Mouse (Mus musculus): Measurements from ENCODE around the gene Cbx6. TPM values are rescaled to one million over a fixed set of nuclear protein-coding genes. Genes with fewer than 3 reads are reported as not detected.

Cbx6 gene
- 18.9 and 27.1 TPM in 2 replicates for polyA plus RNA-seq (2016; fragmentation: Nextera tagmentation; extraction: Ambion mirVana)

DNA sequence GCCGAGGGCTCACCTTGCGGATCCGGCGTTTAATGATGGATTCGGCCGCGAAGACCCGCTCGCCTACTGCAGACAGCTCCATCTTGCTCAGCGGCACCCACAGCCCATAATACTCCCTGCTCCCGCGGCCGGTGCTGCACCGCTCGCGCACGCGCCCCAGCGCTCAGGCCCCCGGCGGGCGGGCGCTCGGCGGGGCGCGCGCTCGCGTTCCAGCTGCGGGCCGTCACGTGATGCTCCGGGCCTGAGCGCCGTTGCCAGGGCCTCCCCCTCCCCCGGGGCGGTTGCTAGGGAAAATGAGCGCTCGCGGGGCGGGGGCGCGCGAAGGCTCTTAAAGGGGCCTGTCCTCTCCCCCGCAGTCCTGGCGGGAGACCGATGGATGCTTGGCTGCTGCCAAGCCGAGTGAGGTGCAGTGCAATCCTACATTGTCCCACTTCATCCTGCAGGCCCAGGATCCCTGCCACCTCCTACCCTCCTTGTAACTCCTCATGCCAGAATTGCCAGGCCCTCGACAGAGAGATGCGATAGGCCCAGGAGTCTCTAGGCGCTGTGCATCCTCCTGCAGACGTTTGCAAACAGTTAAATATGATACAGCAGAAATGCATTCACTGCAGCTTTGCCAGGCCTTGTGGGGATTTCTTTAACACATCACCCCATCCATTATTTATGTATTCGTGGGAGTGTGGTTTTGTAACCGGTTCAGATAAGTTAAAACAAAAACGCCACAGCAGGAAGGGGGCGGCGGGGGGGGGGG lies at the start of gene Cbx6, which contains the start of gene Npcd:
Gene Cbx6 (minus strand): TSS at position 559 of the 751 bp plus-strand sequence.
Gene Npcd (minus strand): TSS at position 108 of the 751 bp plus-strand sequence.
- 3% methylated on average over 58 of the region's 58 CpGs for WGBS
- H3K9me3 ChIP-seq = no peaks in the 10 kb centered on the region
- peaks cover 24% of the 10 kb centered on the region for H3K4me1 ChIP-seq
- H3K4me3 ChIP-seq = peak within 1 kb of the TSS; percentile 74
- peaks cover 6% of the 10 kb centered on the region; the same call in 1 of the 2 replicates for H3K36me3 ChIP-seq
- peak within 1 kb of the TSS; percentile 95 for H3K27ac ChIP-seq
- peak; percentile 96 for DNase-seq (ENCODE audit: low spot score)
- peaks cover 5% of the 10 kb centered on the region; the same call in 1 of the 2 replicates for H3K27me3 ChIP-seq (ENCODE audit: insufficient read depth, poor library complexity, severe bottlenecking)

DNA sequence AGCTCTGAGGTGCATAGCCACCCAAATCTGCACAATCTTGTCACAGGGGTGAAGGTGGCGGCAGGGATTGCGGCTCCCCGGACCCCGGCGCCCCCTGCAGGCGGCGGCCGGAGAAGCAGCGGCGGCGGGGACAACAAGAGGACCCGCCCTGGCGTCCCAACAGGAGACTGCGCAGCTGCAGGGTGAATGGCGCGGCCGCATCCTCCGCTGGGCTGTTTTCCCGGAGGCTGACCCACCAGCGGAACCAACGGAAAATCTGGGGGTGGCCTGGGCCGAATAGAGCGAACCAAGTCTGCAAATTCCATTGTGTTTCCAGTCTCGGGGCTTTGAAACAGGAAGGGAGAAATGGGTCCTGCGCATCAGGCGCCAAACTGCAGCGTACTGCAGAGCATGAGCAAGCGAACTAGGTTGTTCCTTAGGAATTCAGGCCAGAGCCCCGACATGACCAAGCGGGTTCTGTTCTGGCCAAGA lies 48.9 kb upstream of the Cbx6 start:
- peaks cover 18% of the 10 kb centered on the region for H3K4me1 ChIP-seq
- peak overlapping the region; percentile 88 for H3K27ac ChIP-seq
- WGBS = under 1% methylated on average over 30 of the region's 30 CpGs
- H3K9me3 ChIP-seq = no peaks in the 10 kb centered on the region
- H3K27me3 ChIP-seq (ENCODE audit: insufficient read depth, poor library complexity, severe bottlenecking) = peaks cover 7% of the 10 kb centered on the region
- no peaks in the 10 kb centered on the region for H3K36me3 ChIP-seq
- DNase-seq (ENCODE audit: low spot score) = peak; percentile 95
- H3K4me3 ChIP-seq = peak overlapping the region; percentile 65

DNA sequence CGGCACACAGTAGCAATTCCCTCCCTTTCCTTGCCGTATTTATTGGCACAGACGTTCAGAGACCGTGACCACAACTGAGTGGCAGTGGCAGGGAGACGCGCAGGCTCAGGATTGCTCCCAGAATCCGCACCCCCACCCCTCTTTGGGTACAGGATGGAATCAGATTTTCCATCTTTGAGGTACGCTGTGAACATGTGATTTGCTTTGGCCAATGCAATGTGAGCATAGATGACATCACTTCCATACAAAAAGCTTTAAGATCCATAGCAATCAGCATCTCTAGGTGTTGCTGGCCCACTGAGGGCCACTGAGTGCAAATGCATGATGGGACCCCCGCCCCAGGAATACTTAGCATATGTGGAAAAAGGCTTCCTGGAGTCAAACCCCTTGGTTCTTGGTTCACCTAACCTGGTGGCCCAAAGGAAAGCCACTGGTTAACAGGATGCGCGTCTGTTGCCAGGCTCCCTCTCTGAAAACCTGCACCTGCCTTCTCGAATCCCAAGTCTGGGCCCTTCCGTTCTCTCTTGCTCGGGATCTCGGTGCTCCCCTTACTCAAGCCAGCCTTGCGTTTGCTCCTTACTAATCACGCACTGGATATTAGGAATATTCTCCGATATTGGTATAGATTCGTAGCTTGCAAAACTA lies 48.3 kb upstream of the Cbx6 start:
- Histone ChIP-seq H3K27me3 (ENCODE audit: insufficient read depth, poor library complexity, severe bottlenecking) (peaks cover 7% of the 10 kb centered on the region), H3K9me3 (no peaks in the 10 kb centered on the region), H3K27ac (peak overlapping the region; percentile 88; the same call in 1 of the 2 replicates), H3K4me3 (peak overlapping the region; percentile 65), H3K36me3 (no peaks in the 10 kb centered on the region), H3K4me1 (peaks cover 18% of the 10 kb centered on the region)
- 27% methylated on average over 19 of the region's 19 CpGs for WGBS
- DNase-seq (ENCODE audit: low spot score) = no peak

DNA sequence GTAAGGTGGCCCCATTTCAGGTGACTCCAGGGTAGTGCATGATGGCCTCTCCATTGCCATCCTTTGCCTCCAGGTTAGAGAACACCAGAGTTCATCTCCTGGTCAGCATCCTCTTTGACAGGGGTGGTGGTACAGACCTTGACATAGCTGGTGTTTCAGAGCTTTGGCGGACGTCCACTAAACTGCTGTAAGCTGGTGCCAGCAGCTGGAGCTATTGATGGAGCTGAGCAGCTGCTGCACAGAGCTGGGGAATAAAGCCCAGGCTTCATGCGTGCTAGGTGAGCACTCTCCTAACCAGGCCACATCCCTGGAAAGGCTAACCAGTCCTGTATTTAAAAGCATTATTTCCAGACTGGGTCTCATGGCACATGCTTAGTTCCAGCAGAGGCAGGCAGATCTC lies 46.0 kb upstream of the Cbx6 start:
- Histone ChIP-seq H3K4me3 (no peak overlapping the region), H3K27me3 (ENCODE audit: insufficient read depth, poor library complexity, severe bottlenecking) (peaks cover 7% of the 10 kb centered on the region), H3K9me3 (no peaks in the 10 kb centered on the region), H3K27ac (no peak overlapping the region), H3K4me1 (peaks cover 18% of the 10 kb centered on the region), H3K36me3 (no peaks in the 10 kb centered on the region)
- no peak for DNase-seq (ENCODE audit: low spot score)
- 72% methylated on average over 3 of the region's 3 CpGs for WGBS

DNA sequence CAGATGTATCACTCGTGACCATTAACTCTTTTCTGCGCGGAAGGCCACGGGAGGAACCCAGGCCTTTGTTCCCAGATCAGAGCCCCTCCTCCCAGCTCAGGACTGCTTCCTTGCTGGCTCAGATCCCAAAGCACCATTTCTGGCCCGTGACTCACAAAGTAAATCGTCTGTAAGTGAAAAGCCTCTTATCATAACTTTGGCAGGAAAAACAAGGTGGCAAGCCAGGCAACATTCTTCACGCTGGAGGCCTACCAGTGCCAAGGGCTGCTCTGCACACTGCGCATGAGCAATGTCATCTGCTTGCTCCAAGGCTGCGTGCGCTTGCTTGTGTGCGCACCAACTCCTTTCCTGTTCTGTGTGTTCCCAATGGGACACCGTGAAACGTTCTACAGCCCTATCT lies 44.8 kb upstream of the Cbx6 start:
- peak; percentile 89 for DNase-seq (ENCODE audit: low spot score)
- Histone ChIP-seq H3K27me3 (ENCODE audit: insufficient read depth, poor library complexity, severe bottlenecking) (peaks cover 7% of the 10 kb centered on the region), H3K4me1 (peaks cover 18% of the 10 kb centered on the region), H3K4me3 (0 out of 2 replicates have a peak overlapping the region, but pooled peaks have one; percentile 12), H3K36me3 (no peaks in the 10 kb centered on the region), H3K27ac (peak overlapping the region; percentile 82), H3K9me3 (no peaks in the 10 kb centered on the region)
- 33% methylated on average over 13 of the region's 13 CpGs for WGBS

DNA sequence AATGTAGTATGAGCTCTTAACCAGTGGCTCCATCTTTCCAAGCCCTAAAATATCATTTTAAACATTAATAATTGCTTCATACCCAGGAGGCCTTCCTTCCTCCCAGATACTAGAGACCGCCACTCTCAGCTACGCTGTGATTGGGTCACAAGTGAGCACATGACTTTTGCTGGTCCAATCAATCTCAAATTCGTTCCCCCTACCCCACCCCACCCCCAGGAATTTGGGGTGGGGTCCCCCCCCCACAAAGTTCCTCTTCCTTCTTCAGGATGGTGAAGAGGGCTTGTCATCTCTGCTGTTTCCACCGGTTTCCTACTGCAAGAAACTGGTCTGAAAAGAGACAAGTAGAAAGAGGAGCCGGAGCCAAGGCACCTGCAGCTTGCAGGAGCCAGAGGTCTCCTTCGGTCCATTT lies 44.2 kb upstream of the Cbx6 start:
- peaks cover 7% of the 10 kb centered on the region for H3K27me3 ChIP-seq (ENCODE audit: insufficient read depth, poor library complexity, severe bottlenecking)
- H3K27ac ChIP-seq = peak overlapping the region; percentile 82
- H3K4me3 ChIP-seq = no peak overlapping the region
- H3K4me1 ChIP-seq = peaks cover 18% of the 10 kb centered on the region
- no peak for DNase-seq (ENCODE audit: low spot score)
- no peaks in the 10 kb centered on the region for H3K9me3 ChIP-seq
- no peaks in the 10 kb centered on the region for H3K36me3 ChIP-seq
- WGBS = 69% methylated on average over 6 of the region's 6 CpGs

DNA sequence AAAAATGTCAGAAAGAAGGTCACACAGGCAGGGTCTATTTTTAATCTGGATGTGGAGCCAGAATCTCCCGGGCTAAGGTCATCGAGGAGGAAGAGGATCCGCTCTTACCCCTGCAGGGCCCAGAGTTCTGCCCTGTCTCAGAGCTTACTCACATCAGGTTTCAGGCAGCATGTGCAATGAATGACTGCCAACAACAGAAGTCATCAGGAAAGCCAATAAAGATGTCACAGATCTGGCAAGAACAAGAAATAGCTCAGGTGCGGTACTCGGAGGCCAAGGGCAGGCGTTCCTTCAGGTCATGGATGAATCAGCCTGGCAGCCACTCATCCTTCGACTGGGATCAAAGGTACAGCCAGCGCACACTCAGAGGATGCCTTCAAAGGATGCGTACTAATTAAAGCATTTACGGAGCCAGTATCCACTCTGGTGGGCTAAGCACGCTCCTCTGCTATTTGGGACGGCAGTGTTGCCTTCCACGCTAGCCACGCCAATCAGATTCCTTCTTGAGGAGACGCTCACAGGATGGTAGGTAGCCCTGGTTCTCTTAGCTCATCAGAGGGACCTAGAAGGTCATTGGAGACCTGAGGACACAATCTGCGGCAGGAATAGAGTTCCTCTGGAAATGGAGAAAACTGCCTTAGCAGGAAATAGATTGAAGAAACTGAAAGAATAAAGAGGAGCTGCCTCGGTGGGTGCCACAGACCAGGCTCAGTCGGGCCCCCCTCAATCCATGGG lies 40.9 kb upstream of the Cbx6 start:
- Histone ChIP-seq H3K27ac (no peak overlapping the region), H3K27me3 (ENCODE audit: insufficient read depth, poor library complexity, severe bottlenecking) (no peaks in the 10 kb centered on the region), H3K36me3 (no peaks in the 10 kb centered on the region), H3K4me1 (peaks cover 13% of the 10 kb centered on the region), H3K9me3 (no peaks in the 10 kb centered on the region), H3K4me3 (no peak overlapping the region)
- 86% methylated on average over 18 of the region's 18 CpGs for WGBS
- DNase-seq (ENCODE audit: low spot score) = no peak

DNA sequence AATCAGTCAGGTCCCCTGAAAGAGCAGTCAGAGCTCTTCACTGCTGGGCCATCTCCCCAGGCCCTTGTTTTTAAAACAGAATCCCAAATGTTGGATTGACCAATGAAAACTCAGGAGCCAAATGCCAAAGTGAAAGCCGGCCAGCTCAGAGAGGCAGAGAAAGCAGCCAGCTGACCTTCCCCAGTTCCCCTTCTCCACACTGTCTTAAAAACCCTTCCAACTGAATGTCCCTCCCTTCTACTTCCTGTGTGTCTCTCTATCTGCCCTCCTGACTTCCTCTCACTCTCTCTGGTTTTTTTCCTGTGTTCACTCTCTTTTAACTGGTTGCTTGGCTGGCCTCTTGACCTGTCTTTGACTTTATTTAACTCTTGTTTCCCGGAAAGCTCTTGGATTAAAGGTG lies 39.5 kb upstream of the Cbx6 start:
- Histone ChIP-seq H3K27ac (no peak overlapping the region), H3K27me3 (ENCODE audit: insufficient read depth, poor library complexity, severe bottlenecking) (no peaks in the 10 kb centered on the region), H3K36me3 (no peaks in the 10 kb centered on the region), H3K9me3 (no peaks in the 10 kb centered on the region), H3K4me3 (no peak overlapping the region), H3K4me1 (0 out of 2 replicates have a peak, but pooled peaks cover 6% of the 10 kb centered on the region)
- 57% methylated on average over 2 of the region's 2 CpGs for WGBS
- DNase-seq (ENCODE audit: low spot score) = no peak

DNA sequence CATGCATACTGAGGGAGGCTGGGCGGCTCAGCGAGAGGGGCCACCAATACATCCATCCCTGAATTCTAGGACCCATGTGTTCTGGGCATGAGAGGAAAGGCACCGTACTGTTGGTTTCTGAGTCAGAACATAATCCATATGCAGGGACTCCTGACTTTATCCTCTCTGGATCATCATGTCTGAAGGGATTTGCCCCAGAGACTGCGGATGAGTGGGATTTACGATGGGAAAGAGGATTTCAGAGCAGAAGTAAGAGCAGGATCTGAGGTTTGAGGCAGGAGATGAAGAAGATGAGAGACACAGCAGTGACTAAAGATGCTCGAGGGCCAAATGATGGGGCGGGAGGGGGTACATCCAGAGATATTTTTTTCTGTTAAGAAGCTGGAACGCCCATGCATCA lies 39.1 kb upstream of the Cbx6 start:
- 90% methylated on average over 8 of the region's 8 CpGs for WGBS
- H3K27me3 ChIP-seq (ENCODE audit: insufficient read depth, poor library complexity, severe bottlenecking) = no peaks in the 10 kb centered on the region
- 0 out of 2 replicates have a peak, but pooled peaks cover 1% of the 10 kb centered on the region for H3K4me1 ChIP-seq
- H3K9me3 ChIP-seq = no peaks in the 10 kb centered on the region
- no peak overlapping the region for H3K27ac ChIP-seq
- no peak overlapping the region for H3K4me3 ChIP-seq
- H3K36me3 ChIP-seq = no peaks in the 10 kb centered on the region
- no peak for DNase-seq (ENCODE audit: low spot score)

DNA sequence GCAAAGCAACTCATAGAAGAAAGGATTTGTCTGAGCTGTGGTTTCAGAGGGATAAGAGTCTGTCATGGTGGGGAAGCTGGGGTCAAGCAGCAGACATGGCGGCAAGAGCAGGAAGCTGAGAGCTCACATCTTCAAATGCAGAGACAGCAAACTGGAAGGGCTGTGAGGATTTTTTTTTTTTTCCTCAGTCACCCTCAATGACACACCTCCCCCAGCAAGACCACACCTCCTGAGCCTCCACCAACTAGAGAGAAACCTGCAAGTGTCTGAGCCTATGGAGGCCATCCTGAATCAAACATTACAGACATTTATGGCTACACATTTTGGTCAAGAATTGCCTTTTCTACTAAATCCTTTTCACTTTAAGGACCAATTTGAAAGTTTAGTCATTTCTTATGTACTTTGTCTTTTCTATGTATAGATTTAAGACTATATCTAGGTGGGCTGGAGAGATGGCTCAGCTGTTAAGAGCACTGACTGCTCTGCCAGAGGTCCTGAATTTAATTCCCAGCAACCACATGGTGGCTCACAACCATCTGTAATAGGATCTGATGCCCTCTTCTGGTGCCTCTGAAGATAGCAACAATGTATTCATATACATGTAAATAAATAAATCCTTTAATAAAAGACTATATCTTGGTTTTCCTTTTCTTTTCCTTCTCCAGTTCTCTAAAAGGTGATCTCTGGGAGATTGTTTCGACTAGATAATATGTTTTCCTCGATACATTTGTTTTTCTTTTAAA lies 32.9 kb upstream of the Cbx6 start:
- 73% methylated on average over 3 of the region's 3 CpGs for WGBS
- H3K4me1 ChIP-seq = no peaks in the 10 kb centered on the region
- H3K27me3 ChIP-seq (ENCODE audit: insufficient read depth, poor library complexity, severe bottlenecking) = no peaks in the 10 kb centered on the region
- no peak overlapping the region for H3K4me3 ChIP-seq
- DNase-seq (ENCODE audit: low spot score) = no peak
- H3K9me3 ChIP-seq = no peaks in the 10 kb centered on the region
- H3K36me3 ChIP-seq = no peaks in the 10 kb centered on the region
- no peak overlapping the region for H3K27ac ChIP-seq

DNA sequence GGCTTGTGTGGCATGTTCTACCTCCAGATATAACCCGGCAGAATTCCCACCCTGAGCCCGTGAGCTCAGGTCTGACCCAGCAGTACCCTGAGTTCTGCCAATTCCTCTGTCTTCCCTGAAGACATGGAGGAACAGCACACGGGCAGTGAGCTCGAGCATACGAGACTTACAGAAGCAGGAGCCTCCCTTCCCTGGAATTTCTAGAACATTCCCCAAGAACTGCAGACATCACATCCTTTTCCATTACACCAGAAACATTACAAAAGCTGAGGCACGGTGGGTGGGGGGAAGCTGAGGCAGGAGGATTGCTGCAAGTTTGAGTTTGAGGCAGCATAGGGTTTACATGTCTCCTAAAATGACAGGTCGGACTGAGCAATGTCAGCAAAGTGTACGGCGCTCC lies 25.3 kb upstream of the Cbx6 start:
- DNase-seq (ENCODE audit: low spot score) = no peak
- no peaks in the 10 kb centered on the region for H3K4me1 ChIP-seq
- H3K4me3 ChIP-seq = no peak overlapping the region
- 83% methylated on average over 9 of the region's 9 CpGs for WGBS
- no peak overlapping the region for H3K27ac ChIP-seq
- no peaks in the 10 kb centered on the region for H3K36me3 ChIP-seq
- H3K9me3 ChIP-seq = no peaks in the 10 kb centered on the region
- H3K27me3 ChIP-seq (ENCODE audit: insufficient read depth, poor library complexity, severe bottlenecking) = no peaks in the 10 kb centered on the region

DNA sequence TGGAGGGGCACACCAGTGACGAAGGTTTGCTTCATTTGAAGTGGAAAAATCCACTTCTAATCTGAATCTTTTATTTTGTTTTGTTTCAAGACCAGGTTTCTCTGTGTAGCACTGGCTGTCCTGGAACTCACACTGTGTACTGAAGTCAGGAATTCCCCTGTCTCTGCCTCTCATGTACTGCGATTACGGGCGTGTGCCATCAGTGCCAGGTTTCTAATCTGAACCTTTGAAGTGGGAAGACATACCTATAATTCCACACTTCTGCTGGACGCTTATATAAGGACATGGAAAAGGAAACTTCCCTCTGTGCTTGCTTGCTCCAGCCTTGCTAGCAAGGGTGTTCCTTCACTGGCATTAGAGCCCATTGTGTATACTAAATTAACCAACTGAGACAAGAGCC lies 24.5 kb upstream of the Cbx6 start:
- 57% methylated on average over 5 of the region's 5 CpGs for WGBS
- Histone ChIP-seq H3K4me3 (no peak overlapping the region), H3K27ac (no peak overlapping the region), H3K36me3 (no peaks in the 10 kb centered on the region), H3K4me1 (no peaks in the 10 kb centered on the region), H3K27me3 (ENCODE audit: insufficient read depth, poor library complexity, severe bottlenecking) (no peaks in the 10 kb centered on the region), H3K9me3 (no peaks in the 10 kb centered on the region)
- DNase-seq (ENCODE audit: low spot score) = no peak
